Mouse (Mus musculus) hindbrain, postnatal 0 days (tissue): Measurements from ENCODE around the gene Mvb12a. TPM values are rescaled to one million over a fixed set of nuclear protein-coding genes. Genes with fewer than 3 reads are reported as not detected.
"Not testable (repeated sequence)": the region's sequence is repeated elsewhere in the genome, so short reads cannot be mapped to it uniquely, and the experiment has no call there.

Source experiments
- ATAC-seq: fragments of 200-750 bp; cut with Nextera tagmentation; 2 replicates; pipeline ENCODE4 v1.8.0; 2017; ENCODE audit warnings: mild to moderate bottlenecking, moderate TSS enrichment, moderate library complexity
- DNase-seq: peaks from one replicate; pipeline ENCODE4 v3.0.0-alpha.2; 2015; ENCODE audit warnings: low spot score
- H3K27ac ChIP-seq: fragments of 300-500 bp; sonication (generic); 2 replicates; pipeline ENCODE4 v1.5.1; 2014; ENCODE audit warnings: mild to moderate bottlenecking
- H3K27me3 ChIP-seq: fragments of 300-500 bp; sonication (generic); 2 replicates; pipeline ENCODE4 v1.6.1; 2014; ENCODE audit warnings: low read length, mixed read lengths; ENCODE audit not compliant: insufficient read depth
- H3K36me3 ChIP-seq: fragments of 300-500 bp; sonication (generic); 2 replicates; pipeline ENCODE4 v1.6.1; 2014; ENCODE audit warnings: low read length, mixed read lengths; ENCODE audit not compliant: insufficient read depth
- H3K4me1 ChIP-seq: fragments of 300-500 bp; sonication (generic); 2 replicates; pipeline ENCODE4 v1.6.1; 2014; ENCODE audit warnings: antibody characterized with exemption, low read length, mixed read lengths; ENCODE audit not compliant: insufficient read depth
- H3K4me2 ChIP-seq: fragments of 300-500 bp; sonication (generic); 2 replicates; pipeline ENCODE4 v1.6.1; 2014; ENCODE audit warnings: low read depth, mild to moderate bottlenecking, low read length, moderate library complexity, mixed read lengths
- H3K4me3 ChIP-seq: fragments of 300-500 bp; sonication (generic); 2 replicates; pipeline ENCODE4 v1.5.1; 2014; ENCODE audit warnings: low read length
- H3K9ac ChIP-seq: fragments of 300-500 bp; sonication (generic); replicated peaks from 2 replicates; pipeline ENCODE4 v1.6.1; 2014; ENCODE audit warnings: mild to moderate bottlenecking, low read length, moderate library complexity, mixed read lengths
- H3K9me3 ChIP-seq: fragments of 300-500 bp; sonication (generic); 2 replicates; pipeline ENCODE4 v1.6.1; 2016; ENCODE audit warnings: low read length, mixed read lengths
- CTCF ChIP-seq: IDR thresholded peaks from 2 replicates; pipeline ENCODE4 v1.5.1; 2016; ENCODE audit warnings: antibody characterized with exemption, control low read depth, low read depth
- WGBS: fragments of 180-500 bp; shearing (Covaris S2); extraction: QIAGEN DNeasy Blood & Tissue Kit; methylation state at CpG from one replicate; pipeline ENCODE4 v1.1.7; 2014; 5-methylcytosine and 5-hydroxymethylcytosine counted together
- polyA plus RNA-seq: library from polyadenylated mRNA; unstranded; fragments of >200 nt; fragmentation: Nextera tagmentation; extraction: Ambion mirVana; gene quantifications from 2 replicates; pipeline ENCODE4 v1.2.1, GENCODE M21; 2015
- total RNA-seq: library from RNA; depleted of rRNA; stranded (reverse); fragments of >200 nt; gene quantifications from 2 replicates; pipeline ENCODE4 v1.2.3, GENCODE M21; 2014

Mvb12a gene
- total and polyA plus RNA-seq, 2 experiments from 2014 or later, result 83.8 to 85.7 TPM

- H3K27me3 ChIP-seq, result peaks cover 20% of the 10 kb centered on the region
- no peak within 1 kb of the TSS for H3K4me3 ChIP-seq
- 0 out of 2 replicates have a peak, but pooled peaks cover 5% of the 10 kb centered on the region for H3K4me1 ChIP-seq
- H3K9ac ChIP-seq, result no peak within 1 kb of the TSS
- TF ChIP-seq CTCF, result no peak
- no peak within 1 kb of the TSS for H3K4me2 ChIP-seq
- WGBS, result 69% methylated on average over 14 of the region's 14 CpGs
- no peak within 1 kb of the TSS for H3K27ac ChIP-seq
- no peak for DNase-seq
- no peaks in the 10 kb centered on the region for H3K36me3 ChIP-seq
- no peak for ATAC-seq
- H3K9me3 ChIP-seq, result no peaks in the 10 kb centered on the region
These were observed 31.1 kb upstream of the Mvb12a start, which contains the start of gene Plvap for GRCm38 (mm10) chr8:71511644-71512043. Gene Plvap (minus strand): TSS chr8:71511752.

GRCm38 (mm10) chr8:71513018-71513754 lies 29.5 kb upstream of the Mvb12a start:
- Histone ChIP-seq H3K36me3 (no peaks in the 10 kb centered on the region), H3K4me2 (no peak overlapping the region), H3K9ac (no peak overlapping the region), H3K4me3 (no peak overlapping the region), H3K27ac (no peak overlapping the region), H3K4me1 (0 out of 2 replicates have a peak, but pooled peaks cover under 1% of the 10 kb centered on the region), H3K27me3 (peaks cover 10% of the 10 kb centered on the region), H3K9me3 (no peaks in the 10 kb centered on the region)
- no peak for DNase-seq
- ATAC-seq, result no peak
- WGBS, result 78% methylated on average over 14 of the region's 15 CpGs
- no peak for TF ChIP-seq CTCF

- TF ChIP-seq CTCF, result no peak
- DNase-seq, result no peak
- no peaks in the 10 kb centered on the region for H3K36me3 ChIP-seq
- H3K9me3 ChIP-seq, result no peaks in the 10 kb centered on the region
- no peak for ATAC-seq
- no peak overlapping the region for H3K4me2 ChIP-seq
- no peaks in the 10 kb centered on the region for H3K4me1 ChIP-seq
- no peak overlapping the region for H3K27ac ChIP-seq
- no peak overlapping the region for H3K4me3 ChIP-seq
- peaks cover 2% of the 10 kb centered on the region; the same call in 1 of the 2 replicates for H3K27me3 ChIP-seq
- 73% methylated on average over 5 of the region's 5 CpGs for WGBS
- H3K9ac ChIP-seq, result no peak overlapping the region
These were observed 27.7 kb upstream of the Mvb12a start for GRCm38 (mm10) chr8:71515043-71515442.

- Histone ChIP-seq H3K27me3 (no peaks in the 10 kb centered on the region), H3K36me3 (no peaks in the 10 kb centered on the region), H3K4me2 (no peak overlapping the region), H3K9ac (no peak overlapping the region), H3K4me1 (no peaks in the 10 kb centered on the region), H3K9me3 (no peaks in the 10 kb centered on the region), H3K27ac (no peak overlapping the region), H3K4me3 (no peak overlapping the region)
- TF ChIP-seq CTCF, result no peak
- WGBS, result 9% methylated on average over 6 of the region's 6 CpGs
- DNase-seq (no peak), ATAC-seq (no peak)
These were observed 25.9 kb upstream of the Mvb12a start for GRCm38 (mm10) chr8:71516786-71517185.

GRCm38 (mm10) chr8:71519037-71519825 lies 23.5 kb upstream of the Mvb12a start:
- not testable (repeated sequence) for H3K4me2 ChIP-seq, H3K9ac ChIP-seq, H3K36me3 ChIP-seq, H3K4me1 ChIP-seq, ATAC-seq, H3K4me3 ChIP-seq, H3K27me3 ChIP-seq, H3K27ac ChIP-seq, H3K9me3 ChIP-seq
- peak; percentile 82 for DNase-seq
- WGBS, result 44% methylated on average over 9 of the region's 10 CpGs
- TF ChIP-seq CTCF, result peak; percentile 70

- Histone ChIP-seq H3K9me3 (no peaks in the 10 kb centered on the region), H3K9ac (no peak overlapping the region), H3K4me3 (no peak overlapping the region), H3K4me1 (no peaks in the 10 kb centered on the region), H3K4me2 (no peak overlapping the region), H3K27ac (no peak overlapping the region), H3K27me3 (peaks cover 17% of the 10 kb centered on the region), H3K36me3 (no peaks in the 10 kb centered on the region)
- DNase-seq, result peak; percentile 94
- ATAC-seq, result peak; percentile 95
- 5% methylated on average over 17 of the region's 17 CpGs for WGBS
- TF ChIP-seq CTCF, result peak; percentile 97
These were observed 21.1 kb upstream of the Mvb12a start for GRCm38 (mm10) chr8:71521634-71522033.
